14 mouse cellular contexts compared by ENCODE assay signal in the genomic region with DNA sequence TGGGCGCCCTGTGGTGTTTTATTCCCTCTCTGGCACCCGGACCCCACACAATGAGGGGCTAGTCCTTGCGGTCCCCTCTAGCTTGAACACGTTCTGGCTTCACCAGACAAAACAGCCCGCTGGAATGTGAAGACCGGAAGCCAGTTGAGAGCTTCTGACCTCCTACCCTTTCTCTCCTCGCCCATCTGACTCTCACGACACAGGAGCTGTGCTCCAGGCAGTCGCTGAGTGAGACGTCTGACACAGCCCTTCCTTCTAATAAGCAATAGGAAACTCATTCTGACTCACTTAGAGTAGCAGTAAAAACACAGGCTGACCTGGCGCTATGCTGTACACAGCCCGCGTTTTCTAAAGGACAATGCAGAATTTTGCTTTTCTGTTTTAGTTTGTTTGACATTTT. TPM values are rescaled to one million over a fixed set of nuclear protein-coding genes. Genes with fewer than 3 reads are reported as not detected.
DNase-seq lines count a peak whose midpoint lies in the region; ATAC-seq and TF ChIP-seq lines count a peak whose summit lies in the region.
"Had no signal": no experiment of that assay in that cellular context is flagged by ENCODE, and none has a peak within 500 bp of the region (broad histone marks: within the 10 kb centered on the region; RNA-seq: fewer than 3 reads in every experiment).

No protein-coding gene starts in this region.

- no peak overlapping the region for H3K4me3 ChIP-seq in liver, postnatal 0 days (ENCODE audit: low read depth, low read length)
- H3K4me3 ChIP-seq in embryonic facial prominence, embryonic 11.5 days (ENCODE audit: low read depth, low read length), result no peak overlapping the region
- no peak overlapping the region for H3K4me3 ChIP-seq in stomach, embryonic 16.5 days (replicated peaks; ENCODE audit: low read length)
- H3K4me3 ChIP-seq: erythroblast, embryonic 14.5 days; liver, embryonic 15.5 days; midbrain, embryonic 15.5 days had no signal

- no peak overlapping the region for H3K4me2 ChIP-seq in liver, postnatal 0 days (ENCODE audit: low read depth, low read length)
- no peak overlapping the region for H3K4me2 ChIP-seq in embryonic facial prominence, embryonic 11.5 days (ENCODE audit: low read depth, low read length)
- H3K4me2 ChIP-seq in stomach, embryonic 16.5 days (ENCODE audit: low read depth, low read length), result no peak overlapping the region
- H3K4me2 ChIP-seq: liver, embryonic 15.5 days; midbrain, embryonic 15.5 days had no signal

- WGBS in liver, postnatal 0 days (ENCODE audit: insufficient replicate concordance), result 59% methylated on average over 13 of the region's 13 CpGs
- 27% methylated on average over 13 of the region's 13 CpGs for WGBS in embryonic facial prominence, embryonic 11.5 days
- 44% methylated on average over 13 of the region's 13 CpGs for WGBS in stomach, embryonic 16.5 days

- H3K9me3 ChIP-seq in liver, postnatal 0 days (ENCODE audit: low read length), result no peaks in the 10 kb centered on the region
- H3K9me3 ChIP-seq in embryonic facial prominence, embryonic 11.5 days (replicated peaks; ENCODE audit: control insufficient read depth, low read length), result no peaks in the 10 kb centered on the region
- H3K9me3 ChIP-seq in stomach, embryonic 16.5 days (replicated peaks; ENCODE audit: control insufficient read depth, low read length), result no peaks in the 10 kb centered on the region
- H3K9me3 ChIP-seq: liver, embryonic 15.5 days; midbrain, embryonic 15.5 days had no signal

- H3K27me3 ChIP-seq in liver, postnatal 0 days (ENCODE audit: insufficient read depth, low read length), result no peaks in the 10 kb centered on the region
- H3K27me3 ChIP-seq in embryonic facial prominence, embryonic 11.5 days (ENCODE audit: control insufficient read depth, insufficient read depth, low read length), result no peaks in the 10 kb centered on the region
- H3K27me3 ChIP-seq in stomach, embryonic 16.5 days (ENCODE audit: control insufficient read depth, insufficient read depth, low read length), result no peaks in the 10 kb centered on the region
- H3K27me3 ChIP-seq: liver, embryonic 15.5 days; midbrain, embryonic 15.5 days had no signal

- ATAC-seq in liver, postnatal 0 days, result peak; percentile 16; the same call in 1 of the 2 replicates
- ATAC-seq in embryonic facial prominence, embryonic 11.5 days (replicated peaks; ENCODE audit: insufficient number of reproducible peaks, low FRiP score, low TSS enrichment, low read depth), result no peak
- ATAC-seq in stomach, embryonic 16.5 days (ENCODE audit: insufficient read depth, low FRiP score), result 0 out of 2 replicates have a peak, but pooled peaks have one; percentile 19
- ATAC-seq: activated CD4-positive, CD25-positive, alpha-beta regulatory T cell, adult 4 months; midbrain, embryonic 15.5 days had no signal

- H3K36me3 ChIP-seq in liver, postnatal 0 days (replicated peaks; ENCODE audit: insufficient read depth, low read length), result peaks cover 9% of the 10 kb centered on the region; the same call in 1 of the 2 replicates
- H3K36me3 ChIP-seq in embryonic facial prominence, embryonic 11.5 days (replicated peaks; ENCODE audit: control insufficient read depth, insufficient read depth, low read depth, low read length), result no peaks in the 10 kb centered on the region
- no peaks in the 10 kb centered on the region for H3K36me3 ChIP-seq in stomach, embryonic 16.5 days (ENCODE audit: control insufficient read depth, insufficient read depth, low read length)
- H3K36me3 ChIP-seq: midbrain, embryonic 15.5 days had no signal

- no peak for TF ChIP-seq EP300 in liver, postnatal 0 days (IDR thresholded peaks at IDR 0.05; ENCODE audit: low read depth)

- TF ChIP-seq CTCF in liver, postnatal 0 days (IDR thresholded peaks at IDR 0.05; ENCODE audit: low read depth), result no peak

- DNase-seq in liver, postnatal 0 days, result no peak
- no peak for DNase-seq in liver
- peak; percentile 59 for DNase-seq in adipocyte (ENCODE audit: low spot score)
- peak; percentile 53 for DNase-seq in embryonic facial prominence, embryonic 11.5 days (ENCODE audit: low spot score)
- no peak for DNase-seq in layer of hippocampus, postnatal 10 days (ENCODE audit: low spot score in 2 of 2)
- DNase-seq in left cerebral cortex, adult 8-10 months (ENCODE audit: low spot score in 2 of 2), result no peak
- DNase-seq: cerebellum, adult 8-10 months; kidney, adult 8-10 months; right cerebral cortex, postnatal 25 days had no signal

- no peak overlapping the region for H3K9ac ChIP-seq in liver, postnatal 0 days (replicated peaks)
- H3K9ac ChIP-seq in embryonic facial prominence, embryonic 11.5 days (replicated peaks; ENCODE audit: low read length), result no peak overlapping the region
- H3K9ac ChIP-seq in stomach, embryonic 16.5 days (ENCODE audit: low read length), result no peak overlapping the region
- H3K9ac ChIP-seq: liver, embryonic 15.5 days; midbrain, embryonic 15.5 days had no signal

- H3K27ac ChIP-seq in liver, postnatal 0 days (ENCODE audit: low read depth), result 0 out of 2 replicates have a peak overlapping the region, but pooled peaks have one; percentile 22
- H3K27ac ChIP-seq in embryonic facial prominence, embryonic 11.5 days (replicated peaks; ENCODE audit: low read depth, low read length), result no peak overlapping the region
- no peak overlapping the region for H3K27ac ChIP-seq in stomach, embryonic 16.5 days (ENCODE audit: low read length)
- H3K27ac ChIP-seq: liver, embryonic 15.5 days; midbrain, embryonic 15.5 days had no signal

- H3K4me1 ChIP-seq in liver, postnatal 0 days (ENCODE audit: insufficient read depth), result peaks cover 17% of the 10 kb centered on the region
- no peaks in the 10 kb centered on the region for H3K4me1 ChIP-seq in embryonic facial prominence, embryonic 11.5 days (ENCODE audit: control insufficient read depth, insufficient read depth, low read length)
- no peaks in the 10 kb centered on the region for H3K4me1 ChIP-seq in stomach, embryonic 16.5 days (ENCODE audit: control insufficient read depth, insufficient read depth, low read length)
- H3K4me1 ChIP-seq: midbrain, embryonic 15.5 days had no signal

RNA-seq across cellular contexts. Expression of a gene that starts 17.9 kb away (rescaled TPM):
- polyA plus RNA-seq in liver, postnatal 0 days (2015; fragmentation: Nextera tagmentation; extraction: Ambion mirVana), result 80.4 and 82.1 TPM in 2 replicates
- 121 and 137 TPM in 2 replicates for polyA plus RNA-seq in embryonic facial prominence, embryonic 11.5 days (2014; fragmentation: Nextera tagmentation; extraction: Ambion mirVana)
- 243 and 264 TPM in 2 replicates for polyA plus RNA-seq in stomach, embryonic 16.5 days (2015; fragmentation: Nextera tagmentation; extraction: Ambion mirVana)
- 1 to 10 TPM; 7.6 to 9.0 TPM for total RNA-seq in layer of hippocampus, postnatal 10 days (2021)
- total RNA-seq in left cerebral cortex, adult 8-10 months (2022), result 10 to 100 TPM; 20.7 to 25.3 (median 21.6) TPM

Comparison
In these comparisons a context has a peak if more than half of its experiments do, and no peak if none do; other contexts are left out.
1. DNase-seq: peak in adipocyte (single experiment) and embryonic facial prominence, embryonic 11.5 days (single experiment); none in liver, postnatal 0 days (single experiment), liver (single experiment), layer of hippocampus, postnatal 10 days (0 of 2) and left cerebral cortex, adult 8-10 months (0 of 2).